Mouse (Mus musculus) hindbrain, embryonic 16.5 days (tissue): Measurements from ENCODE around the gene Snw1. TPM values are rescaled to one million over a fixed set of nuclear protein-coding genes. Genes with fewer than 3 reads are reported as not detected.
A peak's percentile ranks its signal among the peaks of the same experiment; 100 is the strongest.

Experiments used
- ATAC-seq: fragments of 200-750 bp; cut with Nextera tagmentation; 2 replicates; pipeline ENCODE4 v1.8.0; 2017; ENCODE audit warnings: moderate TSS enrichment, moderate library complexity
- H3K27ac ChIP-seq: fragments of 300-500 bp; sonication (generic); 2 replicates; pipeline ENCODE4 v1.5.1; 2014; ENCODE audit warnings: low read depth, mild to moderate bottlenecking, control low read depth, low read length, moderate library complexity
- H3K27me3 ChIP-seq: fragments of 300-500 bp; sonication (generic); replicated peaks from 2 replicates; pipeline ENCODE4 v1.6.1; 2014; ENCODE audit warnings: low read length; ENCODE audit not compliant: control insufficient read depth, insufficient read depth
- H3K36me3 ChIP-seq: fragments of 300-500 bp; sonication (generic); 2 replicates; pipeline ENCODE4 v1.6.1; 2014; ENCODE audit warnings: mild to moderate bottlenecking, low read length, moderate library complexity, mixed read lengths; ENCODE audit not compliant: control insufficient read depth, insufficient read depth
- H3K4me1 ChIP-seq: fragments of 300-500 bp; sonication (generic); 2 replicates; pipeline ENCODE4 v1.6.1; 2014; ENCODE audit warnings: low read depth, low read length; ENCODE audit not compliant: control insufficient read depth, insufficient read depth
- H3K4me2 ChIP-seq: fragments of 300-500 bp; sonication (generic); 2 replicates; pipeline ENCODE4 v1.6.1; 2014; ENCODE audit warnings: mild to moderate bottlenecking, low read length, control low read depth, moderate library complexity
- H3K4me3 ChIP-seq: fragments of 300-500 bp; sonication (generic); 2 replicates; pipeline ENCODE4 v1.5.1; 2014; ENCODE audit warnings: mild to moderate bottlenecking, low read length, control low read depth, moderate library complexity
- H3K9ac ChIP-seq: fragments of 300-500 bp; sonication (generic); 2 replicates; pipeline ENCODE4 v1.6.1; 2014; ENCODE audit warnings: low read depth, mild to moderate bottlenecking, control low read depth, low read length, moderate library complexity
- H3K9me3 ChIP-seq: fragments of 300-500 bp; sonication (generic); 2 replicates; pipeline ENCODE4 v1.6.1; 2014; ENCODE audit warnings: mild to moderate bottlenecking, low read length, moderate library complexity; ENCODE audit not compliant: control insufficient read depth
- WGBS: fragments of 180-500 bp; shearing (Covaris S2); extraction: QIAGEN DNeasy Blood & Tissue Kit; methylation state at CpG from one replicate; pipeline ENCODE4 v1.1.7; 2014; 5-methylcytosine and 5-hydroxymethylcytosine counted together
- polyA plus RNA-seq: library from polyadenylated mRNA; unstranded; fragments of >200 nt; fragmentation: Nextera tagmentation; extraction: Ambion mirVana; gene quantifications from 2 replicates; pipeline ENCODE4 v1.2.1, GENCODE M21; 2015

Snw1 gene
- polyA plus RNA-seq, 1 experiment from 2014 or later, result 92.7 TPM

GRCm38 (mm10) chr12:87426354-87427031 is 45.6 kb downstream of the Snw1 start:
- Histone ChIP-seq H3K36me3 (peaks cover 42% of the 10 kb centered on the region), H3K4me3 (no peak overlapping the region), H3K27ac (no peak overlapping the region), H3K27me3 (no peaks in the 10 kb centered on the region), H3K4me1 (no peaks in the 10 kb centered on the region), H3K4me2 (no peak overlapping the region), H3K9me3 (no peaks in the 10 kb centered on the region), H3K9ac (no peak overlapping the region)
- WGBS, result 94% methylated on average over 5 of the region's 5 CpGs
- no peak for ATAC-seq

DNA sequence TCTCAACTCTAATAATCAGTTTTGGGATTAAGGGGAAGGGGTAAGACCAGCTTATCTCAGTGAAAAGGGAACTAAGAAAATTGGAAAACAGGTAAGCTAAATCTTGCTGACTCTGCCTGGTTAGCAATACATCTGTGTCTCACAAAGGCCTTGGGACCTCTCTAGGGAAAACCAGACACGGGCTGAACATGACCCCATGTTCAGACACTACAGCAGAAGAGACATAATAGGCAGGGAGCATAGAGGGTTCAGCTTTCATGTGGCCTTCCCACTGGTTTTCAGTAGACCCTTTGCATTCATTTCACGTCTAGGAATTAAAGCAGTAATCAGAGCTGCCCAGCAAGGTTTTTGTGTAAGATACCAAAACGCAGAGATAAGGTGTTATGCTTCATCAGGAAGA is 47.6 kb downstream of the Snw1 start:
- H3K27me3 ChIP-seq, result no peaks in the 10 kb centered on the region
- peaks cover 1% of the 10 kb centered on the region for H3K4me1 ChIP-seq
- WGBS, result 30% methylated on average over 3 of the region's 3 CpGs
- no peaks in the 10 kb centered on the region for H3K9me3 ChIP-seq
- H3K4me3 ChIP-seq, result no peak overlapping the region
- H3K36me3 ChIP-seq, result peaks cover 26% of the 10 kb centered on the region
- no peak for ATAC-seq
- no peak overlapping the region for H3K9ac ChIP-seq
- H3K4me2 ChIP-seq, result no peak overlapping the region
- H3K27ac ChIP-seq, result no peak overlapping the region

DNA sequence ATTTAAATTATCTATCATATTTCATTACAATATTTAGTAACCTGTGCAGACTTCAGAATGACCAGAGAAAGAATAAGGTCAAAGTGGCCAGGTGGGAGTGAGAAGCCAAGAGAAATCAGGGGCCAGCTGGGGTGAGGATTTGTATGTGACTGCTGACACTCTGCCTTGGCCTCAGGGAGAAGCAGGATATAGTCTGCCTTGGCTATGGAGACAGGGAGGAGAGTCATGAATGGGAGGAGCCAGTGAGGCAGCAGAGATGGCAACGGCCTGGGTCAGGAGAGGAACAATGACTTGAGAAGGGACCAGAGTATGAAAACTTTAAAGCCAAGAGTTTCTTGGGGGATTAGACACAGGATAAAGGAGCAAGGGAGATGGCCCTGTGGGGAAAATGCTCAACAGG is 48.4 kb downstream of the Snw1 start:
- Histone ChIP-seq H3K9me3 (no peaks in the 10 kb centered on the region), H3K4me3 (no peak overlapping the region), H3K27ac (no peak overlapping the region), H3K4me1 (peaks cover 8% of the 10 kb centered on the region), H3K27me3 (no peaks in the 10 kb centered on the region), H3K4me2 (no peak overlapping the region), H3K9ac (no peak overlapping the region), H3K36me3 (peaks cover 18% of the 10 kb centered on the region)
- no peak for ATAC-seq
- WGBS, result 24% methylated on average over 1 of the region's 1 CpGs

GRCm38 (mm10) chr12:87421708-87422507 is 50.2 kb downstream of the Snw1 start:
- Histone ChIP-seq H3K9ac (no peak overlapping the region), H3K4me2 (no peak overlapping the region), H3K4me3 (no peak overlapping the region), H3K4me1 (peaks cover 9% of the 10 kb centered on the region), H3K36me3 (peaks cover 6% of the 10 kb centered on the region; the same call in 1 of the 2 replicates), H3K27me3 (no peaks in the 10 kb centered on the region), H3K9me3 (no peaks in the 10 kb centered on the region), H3K27ac (no peak overlapping the region)
- 57% methylated on average over 5 of the region's 5 CpGs for WGBS
- no peak for ATAC-seq

GRCm38 (mm10) chr12:87419974-87420485 is 52.0 kb downstream of the Snw1 start:
- Histone ChIP-seq H3K36me3 (no peaks in the 10 kb centered on the region), H3K9ac (no peak overlapping the region), H3K4me1 (peaks cover 9% of the 10 kb centered on the region), H3K27ac (no peak overlapping the region), H3K4me2 (no peak overlapping the region), H3K4me3 (no peak overlapping the region), H3K9me3 (no peaks in the 10 kb centered on the region), H3K27me3 (no peaks in the 10 kb centered on the region)
- ATAC-seq, result no peak
- WGBS, result 66% methylated on average over 12 of the region's 12 CpGs

DNA sequence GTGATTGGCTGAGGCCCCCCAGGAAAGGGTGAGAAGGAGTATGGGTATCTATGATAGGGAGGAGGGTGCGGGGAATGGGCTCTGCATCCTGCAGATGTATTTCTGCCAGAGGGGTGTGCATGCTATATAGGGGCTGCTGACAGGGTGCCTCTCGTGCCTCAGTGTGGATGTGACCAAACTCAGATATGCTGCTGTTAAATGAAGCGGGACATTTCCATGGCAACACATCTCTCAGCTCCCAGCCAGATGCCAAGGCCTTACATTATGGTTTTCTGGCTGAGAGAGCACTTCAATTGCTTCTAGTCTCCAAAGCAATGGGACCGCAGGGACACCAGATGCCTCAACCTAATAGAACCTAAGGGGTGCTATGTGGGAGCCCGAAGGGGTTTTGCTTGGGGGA is 53.2 kb downstream of the Snw1 start:
- Histone ChIP-seq H3K36me3 (no peaks in the 10 kb centered on the region), H3K4me3 (no peak overlapping the region), H3K4me2 (no peak overlapping the region), H3K4me1 (peaks cover 9% of the 10 kb centered on the region), H3K27ac (peak overlapping the region; percentile 75), H3K9ac (no peak overlapping the region), H3K9me3 (no peaks in the 10 kb centered on the region), H3K27me3 (no peaks in the 10 kb centered on the region)
- 14% methylated on average over 5 of the region's 5 CpGs for WGBS
- peak; percentile 92 for ATAC-seq

GRCm38 (mm10) chr12:87416690-87417089 is 55.4 kb downstream of the Snw1 start:
- Histone ChIP-seq H3K4me3 (no peak overlapping the region), H3K9me3 (no peaks in the 10 kb centered on the region), H3K27ac (no peak overlapping the region), H3K4me2 (no peak overlapping the region), H3K4me1 (peaks cover 9% of the 10 kb centered on the region), H3K9ac (no peak overlapping the region), H3K36me3 (no peaks in the 10 kb centered on the region), H3K27me3 (no peaks in the 10 kb centered on the region)
- WGBS, result 43% methylated on average over 7 of the region's 7 CpGs
- ATAC-seq, result no peak

DNA sequence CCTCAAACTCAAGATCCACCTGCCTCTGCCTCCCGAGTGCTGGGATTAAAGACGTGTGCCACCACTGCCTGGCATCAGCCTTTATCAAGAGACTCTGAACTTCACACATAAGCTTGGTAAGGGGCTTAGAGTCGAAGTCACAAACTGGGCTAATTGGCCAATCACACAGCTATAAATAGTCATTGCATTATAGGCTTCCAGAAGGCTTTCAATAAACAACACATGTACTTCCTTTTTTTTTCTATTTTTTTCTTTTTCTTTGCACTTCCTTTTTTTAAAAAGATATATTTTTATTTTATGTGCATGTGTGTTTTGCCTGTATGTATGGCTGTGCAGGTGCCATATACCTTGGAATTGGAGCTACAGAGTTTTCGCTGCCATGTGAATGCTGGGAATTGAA is 56.7 kb downstream of the Snw1 start:
- no peaks in the 10 kb centered on the region for H3K9me3 ChIP-seq
- H3K4me3 ChIP-seq, result no peak overlapping the region
- H3K27ac ChIP-seq, result no peak overlapping the region
- 82% methylated on average over 4 of the region's 4 CpGs for WGBS
- no peaks in the 10 kb centered on the region for H3K36me3 ChIP-seq
- peaks cover 9% of the 10 kb centered on the region for H3K4me1 ChIP-seq
- no peak overlapping the region for H3K9ac ChIP-seq
- no peaks in the 10 kb centered on the region for H3K27me3 ChIP-seq
- H3K4me2 ChIP-seq, result no peak overlapping the region
- ATAC-seq, result no peak

DNA sequence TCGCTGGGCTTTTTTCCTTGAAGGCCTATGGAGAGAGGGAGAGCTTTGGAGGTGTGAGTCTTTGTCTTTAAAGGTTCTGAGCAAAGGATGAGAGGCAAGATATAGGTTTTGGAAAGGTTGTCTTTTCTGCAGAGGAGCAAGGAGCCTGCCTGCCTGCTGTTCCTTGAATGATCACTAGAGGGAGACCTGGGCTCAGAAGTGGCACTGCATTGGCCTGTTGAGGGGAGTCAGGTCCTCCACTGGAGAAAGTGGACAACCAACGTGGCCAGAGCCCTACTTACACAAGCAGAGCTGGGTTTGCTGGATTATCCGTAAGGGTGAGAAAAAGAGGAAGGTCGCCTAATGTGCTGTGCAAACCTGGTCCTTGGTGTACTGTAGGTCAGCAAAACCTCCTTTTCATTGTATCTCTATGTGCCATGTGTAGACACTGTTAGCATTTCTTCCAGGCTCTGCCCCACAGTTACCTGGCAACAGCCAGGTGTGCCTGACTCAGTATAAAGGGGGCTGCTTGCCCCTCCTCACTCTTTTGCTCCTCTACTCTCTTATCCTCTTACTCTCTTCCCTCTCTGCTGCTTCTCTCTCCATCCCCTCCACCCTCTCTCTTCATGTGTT is 58.8 kb downstream of the Snw1 start:
- H3K4me3 ChIP-seq, result no peak overlapping the region
- peak; percentile 81 for ATAC-seq
- H3K27ac ChIP-seq, result no peak overlapping the region
- H3K9me3 ChIP-seq, result no peaks in the 10 kb centered on the region
- no peaks in the 10 kb centered on the region for H3K36me3 ChIP-seq
- no peaks in the 10 kb centered on the region for H3K27me3 ChIP-seq
- 30% methylated on average over 4 of the region's 4 CpGs for WGBS
- H3K9ac ChIP-seq, result no peak overlapping the region
- no peak overlapping the region for H3K4me2 ChIP-seq
- H3K4me1 ChIP-seq, result no peaks in the 10 kb centered on the region
